Mouse (Mus musculus) frontal cortex, adult (tissue): Measurements from ENCODE around the gene Dhx15.
"Not testable (repeated sequence)": the region's sequence is repeated elsewhere in the genome, so short reads cannot be mapped to it uniquely, and the experiment has no call there.

Experiments used
- ATAC-seq: cut with Nextera tagmentation; 2 replicates; pipeline ENCODE4 v1.9.2; 2017; ENCODE audit warnings: mild to moderate bottlenecking, moderate library complexity, mixed read lengths; ENCODE audit not compliant: low TSS enrichment

Gene Dhx15

GRCm38 (mm10) chr5:52190371-52191179, at the start of gene Dhx15:
Gene Dhx15 (minus strand): TSS chr5:52190514.
- ATAC-seq, result peak; percentile 98

- no peak for ATAC-seq
Observed at GRCm38 (mm10) chr5:52238877-52239276, 48.6 kb upstream of the Dhx15 start.

- no peak for ATAC-seq
Observed at GRCm38 (mm10) chr5:52237956-52238735, 47.8 kb upstream of the Dhx15 start.

- ATAC-seq, result not testable (repeated sequence)
Observed at GRCm38 (mm10) chr5:52236585-52236984, 46.3 kb upstream of the Dhx15 start.

GRCm38 (mm10) chr5:52234570-52234969, 44.3 kb upstream of the Dhx15 start:
- ATAC-seq, result peak; percentile 67

- ATAC-seq, result no peak
Observed at GRCm38 (mm10) chr5:52233891-52234290, 43.6 kb upstream of the Dhx15 start.

GRCm38 (mm10) chr5:52232611-52233010, 42.3 kb upstream of the Dhx15 start:
- ATAC-seq, result no peak

GRCm38 (mm10) chr5:52232199-52232598, 41.9 kb upstream of the Dhx15 start:
- ATAC-seq, result no peak

GRCm38 (mm10) chr5:52230466-52230865, 40.2 kb upstream of the Dhx15 start:
- peak; percentile 41; the same call in 1 of the 2 replicates for ATAC-seq

- no peak for ATAC-seq
Observed at GRCm38 (mm10) chr5:52226677-52227076, 36.4 kb upstream of the Dhx15 start.

GRCm38 (mm10) chr5:52221596-52221995, 31.3 kb upstream of the Dhx15 start:
- no peak for ATAC-seq

GRCm38 (mm10) chr5:52220013-52220804, 29.9 kb upstream of the Dhx15 start:
- ATAC-seq, result peak; percentile 55

- ATAC-seq, result 0 out of 2 replicates have a peak, but pooled peaks have one; percentile 14
Observed at GRCm38 (mm10) chr5:52218238-52218637, 27.9 kb upstream of the Dhx15 start.

- peak; percentile 90 for ATAC-seq
Observed at GRCm38 (mm10) chr5:52213143-52213900, 23.0 kb upstream of the Dhx15 start.

- no peak for ATAC-seq
Observed at GRCm38 (mm10) chr5:52191180-52191468, 810 bp upstream of the Dhx15 start.

- peak; percentile 74 for ATAC-seq
Observed at GRCm38 (mm10) chr5:52189664-52190365, 499 bp downstream of the Dhx15 start.

GRCm38 (mm10) chr5:52188206-52188605, 2.1 kb downstream of the Dhx15 start:
- no peak for ATAC-seq

- no peak for ATAC-seq
Observed at GRCm38 (mm10) chr5:52177326-52177725, 13.0 kb downstream of the Dhx15 start.

GRCm38 (mm10) chr5:52168468-52168867, 21.8 kb downstream of the Dhx15 start:
- ATAC-seq, result no peak

- ATAC-seq, result no peak
Observed at GRCm38 (mm10) chr5:52149138-52149537, 41.2 kb downstream of the Dhx15 start.

- ATAC-seq, result no peak
Observed at GRCm38 (mm10) chr5:52147141-52147540, 43.2 kb downstream of the Dhx15 start.
